Mouse (Mus musculus) urinary bladder, postnatal 36 days (tissue): ENCODE measurements around the gene Glipr1.
A peak's percentile ranks its signal among the peaks of the same experiment; 100 is the strongest.
"Not testable (repeated sequence)": the region's sequence is repeated elsewhere in the genome, so short reads cannot be mapped to it uniquely, and the experiment has no call there.

Experiments used
- DNase-seq, 2 experiments: peaks; one replicate each; pipeline ENCODE4 v3.0.0; 2022; ENCODE audit warnings: low spot score in 2 of 2, mixed read lengths in 1 of 2

Gene Glipr1

GRCm38 (mm10) chr10:112002544-112003215 lies at the start of gene Glipr1:
Gene Glipr1 (minus strand): TSS chr10:112002631.
- DNase-seq: no peak

GRCm38 (mm10) chr10:112051956-112052355 lies 49.5 kb upstream of the Glipr1 start:
- DNase-seq: not testable (repeated sequence)

GRCm38 (mm10) chr10:112051220-112051619 lies 48.8 kb upstream of the Glipr1 start:
- DNase-seq: no peak

- DNase-seq: peak; percentile 2
Measured at GRCm38 (mm10) chr10:112044283-112044682, 41.9 kb upstream of the Glipr1 start.

GRCm38 (mm10) chr10:112043523-112043922 lies 41.1 kb upstream of the Glipr1 start:
- DNase-seq: not testable (repeated sequence)

- not testable (repeated sequence) for DNase-seq
Measured at GRCm38 (mm10) chr10:112028689-112029088, 26.3 kb upstream of the Glipr1 start.

- DNase-seq: no peak
Measured at GRCm38 (mm10) chr10:112023585-112023984, 21.2 kb upstream of the Glipr1 start.

GRCm38 (mm10) chr10:112009511-112009910 lies 7.1 kb upstream of the Glipr1 start:
- not testable (repeated sequence) for DNase-seq

- no peak for DNase-seq
Measured at GRCm38 (mm10) chr10:112001756-112002520, 493 bp downstream of the Glipr1 start.

GRCm38 (mm10) chr10:112001350-112001749 lies 1.1 kb downstream of the Glipr1 start:
- DNase-seq: no peak

- DNase-seq: no peak
Measured at GRCm38 (mm10) chr10:112000568-112000967, 1.9 kb downstream of the Glipr1 start.

- DNase-seq: no peak
Measured at GRCm38 (mm10) chr10:111999765-112000164, 2.7 kb downstream of the Glipr1 start.

GRCm38 (mm10) chr10:111997671-111998070 lies 4.8 kb downstream of the Glipr1 start:
- no peak for DNase-seq

- no peak for DNase-seq
Measured at GRCm38 (mm10) chr10:111996911-111997347, 5.5 kb downstream of the Glipr1 start.

GRCm38 (mm10) chr10:111996549-111996904 lies 5.9 kb downstream of the Glipr1 start:
- no peak for DNase-seq

- no peak for DNase-seq
Measured at GRCm38 (mm10) chr10:111995803-111996548, 6.5 kb downstream of the Glipr1 start.

- no peak for DNase-seq
Measured at GRCm38 (mm10) chr10:111986453-111986852, 16.0 kb downstream of the Glipr1 start.

- DNase-seq: no peak
Measured at GRCm38 (mm10) chr10:111983070-111983469, 19.4 kb downstream of the Glipr1 start.

GRCm38 (mm10) chr10:111977584-111977983 lies 24.8 kb downstream of the Glipr1 start:
- peak; percentile 28 to 61 for DNase-seq

GRCm38 (mm10) chr10:111972542-111973361 lies 29.7 kb downstream of the Glipr1 start, which contains the start of gene Krr1:
Gene Krr1 (plus strand): TSS chr10:111972664.
- peak; percentile 86 for DNase-seq

GRCm38 (mm10) chr10:111971929-111972328 lies 30.5 kb downstream of the Glipr1 start:
- no peak for DNase-seq
